Mouse (Mus musculus) forebrain, embryonic 10.5 days (tissue): ENCODE measurements around the gene Slc25a5. TPM values are rescaled to one million over a fixed set of nuclear protein-coding genes. Genes with fewer than 3 reads are reported as not detected.
"Not testable (repeated sequence)": the region's sequence is repeated elsewhere in the genome, so short reads cannot be mapped to it uniquely, and the experiment has no call there.

Source experiments
- DNase-seq: peaks from one replicate; pipeline ENCODE4 v3.0.0-alpha.2; 2017; ENCODE audit warnings: low spot score; ENCODE audit errors: extremely low spot score
- H3K27ac ChIP-seq: fragments of 300-500 bp; sonication (generic); 2 replicates; pipeline ENCODE4 v1.5.1; 2016; ENCODE audit warnings: mild to moderate bottlenecking
- H3K27me3 ChIP-seq: fragments of 300-500 bp; sonication (generic); 2 replicates; pipeline ENCODE4 v1.6.1; 2016; ENCODE audit warnings: mild to moderate bottlenecking; ENCODE audit not compliant: poor library complexity, severe bottlenecking
- H3K36me3 ChIP-seq: fragments of 300-500 bp; sonication (generic); replicated peaks from 2 replicates; pipeline ENCODE4 v1.6.1; 2016; ENCODE audit warnings: mild to moderate bottlenecking, moderate library complexity
- H3K4me1 ChIP-seq: fragments of 300-500 bp; sonication (generic); 2 replicates; pipeline ENCODE4 v1.6.1; 2016
- H3K4me3 ChIP-seq: fragments of 300-500 bp; sonication (generic); 2 replicates; pipeline ENCODE4 v1.5.1; 2016; ENCODE audit warnings: mild to moderate bottlenecking, moderate library complexity
- H3K9me3 ChIP-seq: fragments of 300-500 bp; sonication (generic); 2 replicates; pipeline ENCODE4 v1.6.1; 2016; ENCODE audit warnings: mild to moderate bottlenecking, moderate library complexity
- WGBS: fragments of 180-500 bp; shearing (Covaris S2); methylation state at CpG from one replicate; pipeline ENCODE4 v1.1.7; 2016; 5-methylcytosine and 5-hydroxymethylcytosine counted together
- polyA plus RNA-seq: library from polyadenylated mRNA; unstranded; fragments of >200 nt; fragmentation: Nextera tagmentation; extraction: Ambion mirVana; gene quantifications from 2 replicates; pipeline ENCODE4 v1.2.1, GENCODE M21; 2016

Slc25a5 gene
- polyA plus RNA-seq, 1 experiment from 2014 or later = 867 TPM

GRCm38 (mm10) chrX:36763934-36764317 is 31.5 kb upstream of the Slc25a5 start:
- WGBS = 28% methylated on average over 2 of the region's 2 CpGs
- H3K27me3 ChIP-seq = no peaks in the 10 kb centered on the region
- DNase-seq = no peak
- H3K4me3 ChIP-seq = no peak overlapping the region; the same call in 1 of the 2 replicates
- H3K36me3 ChIP-seq = no peaks in the 10 kb centered on the region
- peak overlapping the region; percentile 85 for H3K27ac ChIP-seq
- H3K4me1 ChIP-seq = peaks cover 35% of the 10 kb centered on the region
- no peaks in the 10 kb centered on the region for H3K9me3 ChIP-seq

- WGBS = 66% methylated on average over 5 of the region's 5 CpGs
- DNase-seq = no peak
- Histone ChIP-seq H3K4me1 (peaks cover 23% of the 10 kb centered on the region), H3K9me3 (no peaks in the 10 kb centered on the region), H3K27ac (no peak overlapping the region), H3K36me3 (no peaks in the 10 kb centered on the region), H3K27me3 (no peaks in the 10 kb centered on the region), H3K4me3 (no peak overlapping the region)
These were observed 28.1 kb upstream of the Slc25a5 start for GRCm38 (mm10) chrX:36767386-36767785.

- H3K27ac ChIP-seq = no peak overlapping the region
- DNase-seq = no peak
- WGBS = 87% methylated on average over 6 of the region's 6 CpGs
- no peaks in the 10 kb centered on the region for H3K4me1 ChIP-seq
- H3K4me3 ChIP-seq = no peak overlapping the region
- H3K9me3 ChIP-seq = no peaks in the 10 kb centered on the region
- H3K27me3 ChIP-seq = no peaks in the 10 kb centered on the region
- no peaks in the 10 kb centered on the region for H3K36me3 ChIP-seq
These were observed 22.9 kb upstream of the Slc25a5 start for GRCm38 (mm10) chrX:36772591-36772990.

- Histone ChIP-seq H3K36me3 (no peaks in the 10 kb centered on the region), H3K4me1 (no peaks in the 10 kb centered on the region), H3K4me3 (no peak overlapping the region), H3K27ac (no peak overlapping the region), H3K27me3 (no peaks in the 10 kb centered on the region), H3K9me3 (no peaks in the 10 kb centered on the region)
- DNase-seq = no peak
- 93% methylated on average over 5 of the region's 5 CpGs for WGBS
These were observed 19.9 kb upstream of the Slc25a5 start for GRCm38 (mm10) chrX:36775520-36775919.

- Histone ChIP-seq H3K4me3 (no peak overlapping the region), H3K36me3 (no peaks in the 10 kb centered on the region), H3K4me1 (no peaks in the 10 kb centered on the region), H3K9me3 (no peaks in the 10 kb centered on the region), H3K27ac (no peak overlapping the region), H3K27me3 (no peaks in the 10 kb centered on the region)
- DNase-seq = no peak
- WGBS = 73% methylated on average over 4 of the region's 4 CpGs
These were observed 17.8 kb upstream of the Slc25a5 start for GRCm38 (mm10) chrX:36777694-36778093.

- Histone ChIP-seq H3K27ac (no peak overlapping the region), H3K36me3 (no peaks in the 10 kb centered on the region), H3K4me1 (no peaks in the 10 kb centered on the region), H3K4me3 (no peak overlapping the region), H3K27me3 (no peaks in the 10 kb centered on the region), H3K9me3 (no peaks in the 10 kb centered on the region)
- WGBS = 67% methylated on average over 4 of the region's 4 CpGs
- DNase-seq = no peak
These were observed 6.1 kb upstream of the Slc25a5 start for GRCm38 (mm10) chrX:36789360-36789759.

- WGBS = 67% methylated on average over 5 of the region's 5 CpGs
- H3K4me1 ChIP-seq = peaks cover 8% of the 10 kb centered on the region
- no peaks in the 10 kb centered on the region for H3K9me3 ChIP-seq
- DNase-seq = no peak
- no peak overlapping the region for H3K27ac ChIP-seq
- H3K36me3 ChIP-seq = peaks cover 15% of the 10 kb centered on the region
- H3K4me3 ChIP-seq = no peak overlapping the region
- H3K27me3 ChIP-seq = no peaks in the 10 kb centered on the region
These were observed 880 bp upstream of the Slc25a5 start for GRCm38 (mm10) chrX:36794571-36794970.

GRCm38 (mm10) chrX:36796163-36796581 is 721 bp downstream of the Slc25a5 start:
- Histone ChIP-seq H3K4me3 (peak overlapping the region; percentile 68), H3K4me1 (peaks cover 11% of the 10 kb centered on the region), H3K27ac (peak overlapping the region; percentile 90), H3K9me3 (no peaks in the 10 kb centered on the region), H3K27me3 (no peaks in the 10 kb centered on the region), H3K36me3 (peaks cover 15% of the 10 kb centered on the region)
- peak; percentile 74 for DNase-seq
- WGBS = 25% methylated on average over 36 of the region's 41 CpGs

GRCm38 (mm10) chrX:36796734-36797133 is 1.3 kb downstream of the Slc25a5 start:
- peak overlapping the region; percentile 68 for H3K4me3 ChIP-seq
- peaks cover 11% of the 10 kb centered on the region for H3K4me1 ChIP-seq
- peaks cover 15% of the 10 kb centered on the region for H3K36me3 ChIP-seq
- not testable (repeated sequence) for H3K9me3 ChIP-seq, DNase-seq, H3K27me3 ChIP-seq
- WGBS = 80% methylated on average over 8 of the region's 8 CpGs
- H3K27ac ChIP-seq = peak overlapping the region; percentile 90

- no peaks in the 10 kb centered on the region for H3K27me3 ChIP-seq
- no peaks in the 10 kb centered on the region for H3K9me3 ChIP-seq
- no peak overlapping the region for H3K4me3 ChIP-seq
- H3K4me1 ChIP-seq = peaks cover 20% of the 10 kb centered on the region
- H3K27ac ChIP-seq = no peak overlapping the region
- WGBS = 58% methylated on average over 6 of the region's 6 CpGs
- H3K36me3 ChIP-seq = peaks cover 15% of the 10 kb centered on the region
- no peak for DNase-seq
These were observed 3.9 kb downstream of the Slc25a5 start for GRCm38 (mm10) chrX:36799131-36799879.

GRCm38 (mm10) chrX:36803189-36803588 is 7.7 kb downstream of the Slc25a5 start:
- peaks cover 23% of the 10 kb centered on the region for H3K4me1 ChIP-seq
- H3K27me3 ChIP-seq = no peaks in the 10 kb centered on the region
- peaks cover 2% of the 10 kb centered on the region for H3K36me3 ChIP-seq
- no peak overlapping the region for H3K27ac ChIP-seq
- no peaks in the 10 kb centered on the region for H3K9me3 ChIP-seq
- no peak overlapping the region for H3K4me3 ChIP-seq
- no peak for DNase-seq
- WGBS = 78% methylated on average over 5 of the region's 5 CpGs

- H3K27me3 ChIP-seq = no peaks in the 10 kb centered on the region
- 62% methylated on average over 5 of the region's 5 CpGs for WGBS
- H3K9me3 ChIP-seq = no peaks in the 10 kb centered on the region
- H3K4me3 ChIP-seq = no peak overlapping the region
- H3K27ac ChIP-seq = no peak overlapping the region
- no peaks in the 10 kb centered on the region for H3K36me3 ChIP-seq
- H3K4me1 ChIP-seq = peaks cover 23% of the 10 kb centered on the region
- DNase-seq = no peak
These were observed 8.7 kb downstream of the Slc25a5 start for GRCm38 (mm10) chrX:36804196-36804595.

GRCm38 (mm10) chrX:36805466-36806235 is 10.2 kb downstream of the Slc25a5 start:
- WGBS = 62% methylated on average over 5 of the region's 5 CpGs
- H3K27ac ChIP-seq = no peak overlapping the region

More at GRCm38 (mm10) chrX:36805466-36806235, 10.2 kb downstream of the Slc25a5 start:
- Histone ChIP-seq H3K9me3 (no peaks in the 10 kb centered on the region), H3K4me1 (peaks cover 23% of the 10 kb centered on the region), H3K4me3 (no peak overlapping the region), H3K27me3 (no peaks in the 10 kb centered on the region), H3K36me3 (no peaks in the 10 kb centered on the region)
- DNase-seq = no peak
